Mouse (Mus musculus) gastrocnemius, postnatal 10 days (tissue): Measurements from ENCODE around the gene Mettl8. TPM values are rescaled to one million over a fixed set of nuclear protein-coding genes. Genes with fewer than 3 reads are reported as not detected.

Source experiments
- DNase-seq: peaks from one replicate; pipeline ENCODE4 v3.0.0; 2021; ENCODE audit warnings: mixed read lengths
- total RNA-seq, 2 experiments: library from RNA; stranded (reverse); gene quantifications; 2 replicates each; pipeline ENCODE4 v1.2.3; 2021

Mettl8 gene
- total RNA-seq, 2 experiments from 2014 or later = 7.4 to 8.7 TPM

DNA sequence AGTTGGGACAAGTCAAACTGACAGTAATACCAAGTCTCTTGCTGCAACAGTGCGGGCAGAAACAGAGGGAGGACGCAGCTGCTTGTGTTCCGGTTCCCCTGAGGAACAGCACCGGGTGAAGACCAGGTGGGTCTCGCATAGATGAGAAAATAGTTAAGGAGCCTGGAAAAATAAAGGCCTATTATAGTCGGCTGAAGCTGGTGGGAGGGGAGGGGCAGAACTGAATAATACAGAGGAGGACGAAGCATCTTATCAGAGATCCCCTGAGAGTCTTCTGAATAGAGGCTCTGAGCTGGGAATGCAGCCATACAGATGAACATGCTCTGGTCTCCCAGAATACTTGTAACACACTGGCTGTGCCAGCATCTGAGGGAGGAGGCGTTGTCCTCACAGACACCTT is 21.4 kb downstream of the Mettl8 start:
- no peak for DNase-seq

- DNase-seq = no peak
Observed at GRCm38 (mm10) chr2:71033014-71033413, 22.4 kb downstream of the Mettl8 start.

DNA sequence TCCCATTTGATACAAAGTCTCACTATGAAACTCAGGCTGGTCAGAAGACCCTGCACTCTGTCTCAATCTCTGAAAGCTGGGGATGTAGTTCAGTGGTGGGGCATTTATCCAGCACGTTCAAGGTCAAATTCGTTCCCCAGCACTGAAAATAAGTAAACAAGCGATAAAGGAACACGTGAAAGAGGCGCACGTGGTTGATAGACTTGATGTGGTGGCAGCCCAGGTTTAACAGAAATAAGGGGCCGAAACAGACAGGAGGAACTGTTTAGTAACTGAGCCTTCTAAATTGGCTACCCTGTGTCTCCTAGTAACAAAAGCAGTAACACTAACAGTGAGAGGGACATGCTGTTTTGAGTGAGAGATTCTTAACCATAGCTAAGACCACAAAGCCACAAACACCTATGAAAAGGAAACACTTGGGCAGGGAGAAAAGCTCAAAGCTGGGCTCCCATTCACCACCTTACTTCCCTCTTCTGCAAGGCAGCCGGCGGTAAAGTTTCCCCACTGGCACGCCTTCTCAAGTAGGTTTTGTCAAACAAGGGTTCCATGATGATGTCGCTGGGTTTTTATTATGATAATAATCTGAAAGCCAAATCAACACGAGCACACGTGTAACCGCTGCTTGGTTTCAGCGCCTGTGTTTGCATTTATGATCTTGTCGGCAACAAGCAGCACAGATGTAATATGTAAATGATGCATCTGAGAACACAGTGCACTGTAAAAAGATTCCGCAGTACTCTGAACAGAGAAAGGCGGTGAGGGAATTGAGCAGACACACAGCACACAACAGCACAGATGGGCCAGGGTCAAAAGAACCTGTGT is 23.2 kb downstream of the Mettl8 start:
- DNase-seq = no peak

- no peak for DNase-seq
Observed at GRCm38 (mm10) chr2:71030663-71031062, 24.7 kb downstream of the Mettl8 start.

DNA sequence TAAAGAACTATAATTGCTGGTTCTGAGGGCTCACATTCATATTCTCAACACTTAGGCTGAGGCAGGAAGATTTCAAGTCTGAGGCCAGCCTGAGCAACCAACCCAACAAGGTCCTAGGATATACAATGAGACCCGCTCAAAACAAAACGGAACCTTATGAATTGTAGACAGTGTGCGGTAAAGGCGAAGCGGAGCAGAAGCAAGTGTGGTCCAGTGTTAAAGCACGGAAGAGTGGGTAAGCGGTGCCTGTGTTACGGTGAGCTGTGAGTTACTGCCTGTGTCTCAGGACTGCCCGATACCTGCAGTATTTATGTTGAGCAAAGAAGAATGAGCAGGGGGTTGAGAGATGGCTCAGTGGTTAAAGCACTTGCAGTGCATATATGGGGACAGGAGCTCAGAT is 27.8 kb downstream of the Mettl8 start:
- no peak for DNase-seq

- no peak for DNase-seq
Observed at GRCm38 (mm10) chr2:71026787-71027186, 28.6 kb downstream of the Mettl8 start.

DNA sequence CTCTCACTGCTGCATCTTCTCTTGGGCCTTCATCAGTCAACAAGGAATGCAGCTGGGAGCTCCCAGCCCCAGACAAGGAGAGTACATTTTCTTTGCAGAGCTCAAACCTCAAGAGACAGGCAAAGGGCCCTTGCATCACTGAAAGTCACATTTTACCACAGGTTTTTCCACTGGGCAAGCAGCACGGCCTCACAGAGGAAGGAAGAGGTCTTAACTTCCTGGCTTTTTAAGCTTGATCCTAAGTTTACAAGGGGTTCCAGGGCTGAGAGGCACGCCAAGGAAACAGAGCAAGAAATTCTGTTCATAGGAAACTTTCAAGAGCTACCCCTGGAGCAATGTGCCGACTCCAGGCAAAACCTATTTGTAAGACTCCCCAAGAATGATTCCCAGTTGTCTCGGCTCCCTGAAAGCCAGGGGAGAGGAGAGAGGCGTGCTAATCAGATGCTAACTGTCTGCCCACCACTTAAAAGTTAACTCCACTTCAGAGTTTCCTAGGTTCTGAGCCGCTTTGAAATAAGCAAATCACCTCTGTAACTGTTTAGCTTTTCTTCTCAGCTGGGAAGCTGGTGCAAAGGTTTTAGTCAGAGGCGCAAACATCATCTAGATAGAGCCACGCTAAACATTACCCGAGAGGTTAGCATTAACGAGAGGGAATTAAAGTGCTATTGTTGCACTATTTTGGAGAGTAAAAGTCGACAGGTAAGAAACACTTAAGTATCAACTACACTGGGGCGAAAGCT is 29.6 kb downstream of the Mettl8 start:
- DNase-seq = no peak

- DNase-seq = no peak
Observed at GRCm38 (mm10) chr2:71023986-71024385, 31.4 kb downstream of the Mettl8 start.

DNA sequence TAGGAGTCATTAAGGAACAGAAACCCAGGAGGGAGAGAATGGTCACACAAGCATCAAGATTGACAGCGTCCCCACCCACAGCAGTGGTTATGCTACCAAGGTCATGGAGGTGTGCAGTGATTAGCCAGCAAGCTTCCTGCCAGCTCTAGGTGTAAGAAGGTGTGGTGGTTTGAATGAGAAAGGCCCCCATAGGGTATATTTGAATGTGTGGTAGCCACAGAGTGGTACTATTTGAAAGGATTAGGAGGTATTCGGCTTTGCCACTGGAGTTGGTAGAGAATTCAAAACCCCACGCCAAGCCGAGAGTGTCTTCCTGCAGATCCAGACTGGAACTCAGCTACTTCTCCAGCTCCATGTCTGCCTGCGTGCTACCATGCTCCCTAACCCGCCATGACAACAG is 32.4 kb downstream of the Mettl8 start:
- DNase-seq = no peak

GRCm38 (mm10) chr2:71020674-71021073 is 34.7 kb downstream of the Mettl8 start:
- no peak for DNase-seq

GRCm38 (mm10) chr2:71019704-71020375 is 35.5 kb downstream of the Mettl8 start:
- DNase-seq = no peak

- DNase-seq = peak; percentile 18
Observed at GRCm38 (mm10) chr2:71019277-71019676, 36.1 kb downstream of the Mettl8 start.

GRCm38 (mm10) chr2:71013521-71013920 is 41.9 kb downstream of the Mettl8 start:
- no peak for DNase-seq

DNA sequence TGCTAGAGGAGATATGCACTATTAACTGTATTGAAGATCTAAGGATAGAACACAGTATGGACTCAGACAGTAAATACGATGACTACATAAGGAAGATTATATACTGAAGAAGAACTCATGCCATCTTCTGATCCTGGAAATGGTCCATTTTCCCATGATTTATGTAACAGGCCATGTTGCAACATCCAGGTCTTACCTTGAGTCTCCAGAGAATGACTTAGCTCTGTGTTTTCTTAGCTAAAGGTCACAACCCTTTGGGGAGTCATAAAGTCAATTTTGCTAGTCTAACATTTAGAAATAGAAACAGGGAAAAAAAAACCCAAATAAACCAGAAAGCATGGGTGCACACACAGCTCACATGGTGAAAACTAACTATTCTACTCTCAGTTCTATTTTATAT is 43.6 kb downstream of the Mettl8 start:
- DNase-seq = no peak

DNA sequence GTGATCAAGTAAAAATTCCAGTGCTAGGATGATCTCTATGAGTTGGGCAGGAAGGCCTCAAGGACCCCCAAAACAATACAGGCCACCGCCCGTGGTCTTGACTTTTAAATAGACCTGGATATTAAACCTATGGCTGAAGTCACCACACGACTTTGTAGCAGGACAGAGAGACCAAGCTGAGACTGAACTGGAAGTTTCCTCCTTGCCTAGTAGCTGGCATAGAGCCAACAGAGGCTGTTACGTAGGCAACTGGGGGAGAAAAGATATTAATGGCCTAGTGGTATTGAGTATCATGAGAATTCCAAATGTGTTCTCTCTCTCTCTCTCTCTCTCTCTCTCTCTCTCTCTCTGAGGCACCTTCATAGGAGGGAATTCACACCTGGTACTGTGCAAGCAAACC is 51.0 kb downstream of the Mettl8 start:
- no peak for DNase-seq

DNA sequence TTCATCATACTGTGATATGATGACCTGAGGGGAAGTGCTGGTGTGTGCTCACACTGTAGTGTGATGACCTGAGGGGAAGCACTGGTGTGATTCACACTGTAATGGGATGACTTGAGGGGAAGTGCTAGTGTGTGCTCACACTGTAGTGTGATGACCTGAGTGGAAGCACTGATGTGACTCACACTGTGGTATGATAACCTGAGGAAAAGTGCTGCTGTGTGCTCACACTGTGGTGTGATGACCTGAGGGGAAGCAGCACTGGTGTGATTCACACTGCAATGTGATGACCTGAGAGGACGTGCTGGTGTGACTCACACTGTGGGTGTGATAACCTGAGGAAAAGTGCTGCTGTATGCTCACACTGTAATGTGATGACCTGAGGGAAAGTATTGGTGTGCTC is 52.9 kb downstream of the Mettl8 start:
- no peak for DNase-seq

DNA sequence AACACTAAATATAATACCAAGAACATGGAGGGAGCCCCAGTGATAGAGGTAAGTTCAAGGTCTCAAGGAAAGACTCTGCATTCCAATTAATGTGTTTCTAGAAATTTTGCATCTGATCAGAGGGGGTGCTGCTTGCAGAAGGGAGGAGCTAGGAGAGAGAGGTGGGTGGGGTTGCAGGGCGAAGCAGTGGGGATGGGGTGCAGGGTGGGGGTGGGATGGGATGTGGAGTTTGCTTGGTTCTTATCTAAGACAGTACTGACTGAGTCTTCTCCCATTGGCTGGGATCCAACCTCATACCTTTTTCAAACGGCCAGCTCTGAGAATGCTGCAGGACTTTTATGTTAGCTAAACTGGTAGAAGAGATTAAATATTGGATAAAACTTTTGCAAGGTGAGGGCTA is 56.6 kb downstream of the Mettl8 start:
- DNase-seq = no peak

- no peak for DNase-seq
Observed at GRCm38 (mm10) chr2:70996438-70996837, 58.9 kb downstream of the Mettl8 start.

- no peak for DNase-seq
Observed at GRCm38 (mm10) chr2:70995900-70996299, 59.5 kb downstream of the Mettl8 start.

GRCm38 (mm10) chr2:70993740-70994139 is 61.6 kb downstream of the Mettl8 start:
- DNase-seq = no peak

DNA sequence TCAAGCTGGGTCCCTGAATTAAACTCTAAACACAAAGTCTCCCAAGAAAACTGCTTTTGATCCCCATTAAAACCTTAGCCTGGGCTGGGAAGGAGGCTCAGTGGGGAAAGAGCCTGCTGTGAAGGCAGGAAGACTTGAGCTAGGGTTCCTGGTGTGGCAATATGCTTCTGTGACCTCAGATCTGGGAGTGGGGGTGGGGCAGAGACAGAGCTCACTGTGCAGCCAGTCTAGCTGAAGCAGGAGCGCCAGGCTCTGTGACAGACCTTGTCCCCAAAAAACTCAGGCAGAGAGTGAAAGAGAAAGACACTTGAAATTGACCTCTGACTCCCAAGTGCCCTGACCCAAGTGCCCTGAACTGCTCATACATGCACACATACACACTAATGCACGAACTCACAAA is 62.7 kb downstream of the Mettl8 start:
- no peak for DNase-seq

- DNase-seq = peak; percentile 40
Observed at GRCm38 (mm10) chr2:70990196-70990595, 65.2 kb downstream of the Mettl8 start.
